Mouse (Mus musculus) stomach, embryonic 14.5 days (tissue): Measurements from ENCODE around the gene Col15a1. TPM values are rescaled to one million over a fixed set of nuclear protein-coding genes. Genes with fewer than 3 reads are reported as not detected.
A peak's percentile ranks its signal among the peaks of the same experiment; 100 is the strongest.

ENCODE experiments used
- ATAC-seq: fragments of 200-750 bp; cut with Nextera tagmentation; 2 replicates; pipeline ENCODE4 v1.8.0; 2017; ENCODE audit warnings: low read depth, moderate TSS enrichment; ENCODE audit not compliant: insufficient number of reproducible peaks, insufficient read depth, low FRiP score
- H3K27ac ChIP-seq: fragments of 300-500 bp; sonication (generic); 2 replicates; pipeline ENCODE4 v1.5.1; 2014; ENCODE audit warnings: mild to moderate bottlenecking, low read length, moderate library complexity, mixed read lengths
- H3K27me3 ChIP-seq: fragments of 300-500 bp; sonication (generic); 2 replicates; pipeline ENCODE4 v1.6.1; 2014; ENCODE audit warnings: low read length, control low read depth, mixed read lengths; ENCODE audit not compliant: control insufficient read depth, insufficient read depth
- H3K36me3 ChIP-seq: fragments of 300-500 bp; sonication (generic); 2 replicates; pipeline ENCODE4 v1.6.1; 2014; ENCODE audit warnings: mild to moderate bottlenecking, control low read depth, low read length, moderate library complexity, mixed read lengths; ENCODE audit not compliant: control insufficient read depth, insufficient read depth
- H3K4me1 ChIP-seq: fragments of 300-500 bp; sonication (generic); 2 replicates; pipeline ENCODE4 v1.6.1; 2014; ENCODE audit warnings: low read length, control low read depth, mixed read lengths; ENCODE audit not compliant: control insufficient read depth, insufficient read depth
- H3K4me2 ChIP-seq: fragments of 300-500 bp; sonication (generic); replicated peaks from 2 replicates; pipeline ENCODE4 v1.6.1; 2014; ENCODE audit warnings: low read depth, low read length, control low read depth
- H3K4me3 ChIP-seq: fragments of 300-500 bp; sonication (generic); 2 replicates; pipeline ENCODE4 v1.5.1; 2014; ENCODE audit warnings: low read depth, low read length, control low read depth
- H3K9ac ChIP-seq: fragments of 300-500 bp; sonication (generic); replicated peaks from 2 replicates; pipeline ENCODE4 v1.6.1; 2014; ENCODE audit warnings: low read depth, mild to moderate bottlenecking, control low read depth, low read length, moderate library complexity, mixed read lengths
- H3K9me3 ChIP-seq: fragments of 300-500 bp; sonication (generic); 2 replicates; pipeline ENCODE4 v1.6.1; 2016; ENCODE audit warnings: low read depth, low read length, control low read depth; ENCODE audit not compliant: control insufficient read depth
- WGBS: fragments of 180-500 bp; shearing (Covaris S2); extraction: QIAGEN DNeasy Blood & Tissue Kit; methylation state at CpG from one replicate; pipeline ENCODE4 v1.1.7; 2014; 5-methylcytosine and 5-hydroxymethylcytosine counted together
- polyA plus RNA-seq: library from polyadenylated mRNA; unstranded; fragments of >200 nt; fragmentation: Nextera tagmentation; extraction: Ambion mirVana; gene quantifications from 2 replicates; pipeline ENCODE4 v1.2.1, GENCODE M21; 2014

Col15a1 gene
- polyA plus RNA-seq, 1 experiment from 2014 or later: 23.8 TPM

- ATAC-seq: no peak
These were observed 82.5 kb downstream of the Col15a1 start for GRCm38 (mm10) chr4:47290448-47290847.

GRCm38 (mm10) chr4:47291013-47291412 lies 83.1 kb downstream of the Col15a1 start:
- 59% methylated on average over 1 of the region's 1 CpGs for WGBS
- no peak for ATAC-seq

More at GRCm38 (mm10) chr4:47290448-47290847, 82.5 kb downstream of the Col15a1 start:
- Histone ChIP-seq H3K4me2 (no peak overlapping the region), H3K27me3 (no peaks in the 10 kb centered on the region), H3K4me1 (peaks cover 11% of the 10 kb centered on the region; the same call in 1 of the 2 replicates), H3K27ac (no peak overlapping the region), H3K9me3 (no peaks in the 10 kb centered on the region), H3K4me3 (no peak overlapping the region), H3K9ac (no peak overlapping the region), H3K36me3 (no peaks in the 10 kb centered on the region)
- 70% methylated on average over 2 of the region's 2 CpGs for WGBS

GRCm38 (mm10) chr4:47292956-47293355 lies 85.0 kb downstream of the Col15a1 start:
- H3K4me3 ChIP-seq: no peak overlapping the region
- no peaks in the 10 kb centered on the region for H3K36me3 ChIP-seq
- no peak overlapping the region for H3K4me2 ChIP-seq
- 46% methylated on average over 4 of the region's 4 CpGs for WGBS
- no peaks in the 10 kb centered on the region for H3K9me3 ChIP-seq
- ATAC-seq: no peak
- no peak overlapping the region for H3K27ac ChIP-seq
- H3K27me3 ChIP-seq: no peaks in the 10 kb centered on the region
- H3K4me1 ChIP-seq: peaks cover 11% of the 10 kb centered on the region; the same call in 1 of the 2 replicates
- no peak overlapping the region for H3K9ac ChIP-seq

More at GRCm38 (mm10) chr4:47291013-47291412, 83.1 kb downstream of the Col15a1 start:
- no peaks in the 10 kb centered on the region for H3K27me3 ChIP-seq
- H3K4me2 ChIP-seq: no peak overlapping the region
- H3K4me1 ChIP-seq: peaks cover 11% of the 10 kb centered on the region; the same call in 1 of the 2 replicates
- no peaks in the 10 kb centered on the region for H3K9me3 ChIP-seq
- H3K36me3 ChIP-seq: no peaks in the 10 kb centered on the region
- no peak overlapping the region for H3K4me3 ChIP-seq
- H3K9ac ChIP-seq: no peak overlapping the region
- no peak overlapping the region for H3K27ac ChIP-seq

GRCm38 (mm10) chr4:47293771-47294543 lies 86.0 kb downstream of the Col15a1 start:
- WGBS: 44% methylated on average over 16 of the region's 16 CpGs
- H3K4me3 ChIP-seq: no peak overlapping the region
- no peaks in the 10 kb centered on the region for H3K27me3 ChIP-seq
- H3K9ac ChIP-seq: no peak overlapping the region
- peaks cover 11% of the 10 kb centered on the region; the same call in 1 of the 2 replicates for H3K4me1 ChIP-seq
- H3K9me3 ChIP-seq: peaks cover 4% of the 10 kb centered on the region; the same call in 1 of the 2 replicates
- no peak overlapping the region for H3K4me2 ChIP-seq
- no peaks in the 10 kb centered on the region for H3K36me3 ChIP-seq
- peak; percentile 61; the same call in 1 of the 2 replicates for ATAC-seq
- H3K27ac ChIP-seq: no peak overlapping the region

GRCm38 (mm10) chr4:47294544-47295070 lies 86.6 kb downstream of the Col15a1 start:
- H3K4me3 ChIP-seq: no peak overlapping the region
- no peak overlapping the region for H3K27ac ChIP-seq
- peaks cover 11% of the 10 kb centered on the region; the same call in 1 of the 2 replicates for H3K4me1 ChIP-seq
- H3K9ac ChIP-seq: no peak overlapping the region
- H3K36me3 ChIP-seq: no peaks in the 10 kb centered on the region
- no peak for ATAC-seq
- WGBS: 82% methylated on average over 7 of the region's 7 CpGs
- peaks cover 4% of the 10 kb centered on the region; the same call in 1 of the 2 replicates for H3K9me3 ChIP-seq
- no peak overlapping the region for H3K4me2 ChIP-seq
- no peaks in the 10 kb centered on the region for H3K27me3 ChIP-seq

GRCm38 (mm10) chr4:47295547-47295946 lies 87.6 kb downstream of the Col15a1 start:
- no peak overlapping the region for H3K4me2 ChIP-seq
- WGBS: 45% methylated on average over 3 of the region's 3 CpGs
- no peak for ATAC-seq
- H3K27me3 ChIP-seq: no peaks in the 10 kb centered on the region
- no peak overlapping the region for H3K9ac ChIP-seq
- H3K4me1 ChIP-seq: peaks cover 11% of the 10 kb centered on the region; the same call in 1 of the 2 replicates
- H3K27ac ChIP-seq: no peak overlapping the region
- peaks cover 4% of the 10 kb centered on the region; the same call in 1 of the 2 replicates for H3K9me3 ChIP-seq
- no peaks in the 10 kb centered on the region for H3K36me3 ChIP-seq
- H3K4me3 ChIP-seq: no peak overlapping the region

GRCm38 (mm10) chr4:47300701-47301100 lies 92.7 kb downstream of the Col15a1 start:
- Histone ChIP-seq H3K9ac (no peak overlapping the region), H3K4me3 (no peak overlapping the region), H3K4me2 (no peak overlapping the region), H3K4me1 (no peaks in the 10 kb centered on the region), H3K27me3 (no peaks in the 10 kb centered on the region), H3K9me3 (peaks cover 4% of the 10 kb centered on the region; the same call in 1 of the 2 replicates), H3K36me3 (no peaks in the 10 kb centered on the region), H3K27ac (no peak overlapping the region)
- no peak for ATAC-seq
- 89% methylated on average over 2 of the region's 2 CpGs for WGBS

GRCm38 (mm10) chr4:47302610-47303009 lies 94.6 kb downstream of the Col15a1 start:
- peaks cover 4% of the 10 kb centered on the region; the same call in 1 of the 2 replicates for H3K9me3 ChIP-seq
- H3K27ac ChIP-seq: no peak overlapping the region
- no peak overlapping the region for H3K4me2 ChIP-seq
- ATAC-seq: no peak
- H3K9ac ChIP-seq: no peak overlapping the region
- 85% methylated on average over 7 of the region's 7 CpGs for WGBS
- no peaks in the 10 kb centered on the region for H3K36me3 ChIP-seq
- no peaks in the 10 kb centered on the region for H3K27me3 ChIP-seq
- H3K4me3 ChIP-seq: no peak overlapping the region
- no peaks in the 10 kb centered on the region for H3K4me1 ChIP-seq
